Mouse (Mus musculus) MEL (cell line): Measurements from ENCODE around the gene Cadps2. TPM values are rescaled to one million over a fixed set of nuclear protein-coding genes. Genes with fewer than 3 reads are reported as not detected.

ENCODE experiments used
- DNase-seq: peaks from one replicate; pipeline ENCODE4 v3.0.0; 2011; ENCODE audit warnings: low read depth, low spot score
- H3K27ac ChIP-seq: 2 replicates; pipeline ENCODE4 v1.5.1; 2012; ENCODE audit warnings: low read depth, mild to moderate bottlenecking, control low read depth, low read length, moderate library complexity; ENCODE audit not compliant: control insufficient read depth
- H3K27me3 ChIP-seq, 2 experiments: fragments of 150-350 bp in 1 of 2; sonication (generic) in 1 of 2; 2 replicates each; pipeline ENCODE4 v1.6.1; 2012; ENCODE audit warnings: low read length in 2 of 2, mild to moderate bottlenecking in 2 of 2, improper control_type of control experiment in 1 of 2, moderate library complexity in 1 of 2; ENCODE audit not compliant: insufficient read depth in 2 of 2, control insufficient read depth in 1 of 2
- H3K36me3 ChIP-seq, 2 experiments: 2 replicates each; pipeline ENCODE4 v1.6.1; 2012 to 2014; ENCODE audit warnings: low read length in 2 of 2, improper control_type of control experiment in 1 of 2, inconsistent platforms in 1 of 2, mild to moderate bottlenecking in 1 of 2; ENCODE audit not compliant: insufficient read depth in 2 of 2, control insufficient read depth in 1 of 2
- H3K4me1 ChIP-seq, 2 experiments: fragments of 150-350 bp in 1 of 2; sonication (generic) in 1 of 2; 2 replicates each; pipeline ENCODE4 v1.6.1; 2012; ENCODE audit warnings: low read length in 2 of 2, improper control_type of control experiment in 1 of 2, mild to moderate bottlenecking in 1 of 2; ENCODE audit not compliant: insufficient read depth in 2 of 2, control insufficient read depth in 1 of 2
- H3K4me3 ChIP-seq, 2 experiments: fragments of 150-350 bp in 1 of 2; sonication (generic) in 1 of 2; 2 replicates each; pipeline ENCODE4 v1.5.1; 2012; ENCODE audit warnings: low read depth in 2 of 2, low read length in 2 of 2, mild to moderate bottlenecking in 2 of 2, moderate library complexity in 2 of 2, control low read depth in 1 of 2, improper control_type of control experiment in 1 of 2; ENCODE audit not compliant: control insufficient read depth in 1 of 2, insufficient read depth in 1 of 2
- H3K79me2 ChIP-seq: 2 replicates; pipeline ENCODE4 v1.6.1; 2012; ENCODE audit warnings: mild to moderate bottlenecking, low read length, moderate library complexity; ENCODE audit not compliant: control insufficient read depth, poor library complexity, insufficient read depth
- H3K9ac ChIP-seq: 2 replicates; pipeline ENCODE4 v1.6.1; 2012; ENCODE audit warnings: low read depth, mild to moderate bottlenecking, control low read depth, low read length, moderate library complexity; ENCODE audit not compliant: control insufficient read depth, poor library complexity, severe bottlenecking
- H3K9me3 ChIP-seq: fragments of 150-350 bp; sonication (generic); replicated peaks from 2 replicates; pipeline ENCODE4 v1.6.1; 2012; ENCODE audit warnings: mild to moderate bottlenecking, low read length, improper control_type of control experiment, moderate library complexity; ENCODE audit not compliant: insufficient read depth
- BHLHE40 ChIP-seq: IDR thresholded peaks from 2 replicates; pipeline ENCODE4 v1.6.1; 2012; ENCODE audit warnings: low read depth, mild to moderate bottlenecking, inconsistent platforms, low read length, improper control_type of control experiment, borderline replicate concordance
- CHD1 ChIP-seq: IDR thresholded peaks from 2 replicates; pipeline ENCODE4 v1.6.1; 2012; ENCODE audit warnings: low read depth, mild to moderate bottlenecking, inconsistent platforms, low read length, improper control_type of control experiment
- CTCF ChIP-seq, 3 experiments: IDR thresholded peaks in 2 of 3; conservative IDR thresholded peaks in 1 of 3; 2 replicates each; pipeline ENCODE4 v1.5.1; 2011 to 2012; ENCODE audit warnings: low read length in 3 of 3, low read depth in 2 of 3, mild to moderate bottlenecking in 2 of 3, improper control_type of control experiment in 1 of 3, inconsistent platforms in 1 of 3, mixed read lengths in 1 of 3, moderate library complexity in 1 of 3; ENCODE audit not compliant: control insufficient read depth in 1 of 3, insufficient read depth in 1 of 3, poor library complexity in 1 of 3, severe bottlenecking in 1 of 3
- E2F4 ChIP-seq: IDR thresholded peaks from 2 replicates; pipeline ENCODE4 v1.6.1; 2011; ENCODE audit warnings: low read depth, low read length, improper control_type of control experiment, borderline replicate concordance
- ELF1 ChIP-seq: IDR thresholded peaks from 2 replicates; pipeline ENCODE4 v1.6.1; 2014; ENCODE audit warnings: low read depth, mild to moderate bottlenecking, inconsistent platforms, low read length, improper control_type of control experiment, moderate library complexity
- EP300 ChIP-seq, 2 experiments: IDR thresholded peaks; 2 replicates each; pipeline ENCODE4 v1.6.1; 2011; ENCODE audit warnings: improper control_type of control experiment in 2 of 2, low read length in 2 of 2, low read depth in 1 of 2, mild to moderate bottlenecking in 1 of 2
- GABPA ChIP-seq: IDR thresholded peaks from 2 replicates; pipeline ENCODE4 v1.6.1; 2012; ENCODE audit warnings: low read depth, mild to moderate bottlenecking, inconsistent platforms, low read length, improper control_type of control experiment, moderate library complexity
- GATA1 ChIP-seq: IDR thresholded peaks from 2 replicates; pipeline ENCODE4 v1.6.1; 2011; ENCODE audit warnings: low read depth, low read length, improper control_type of control experiment
- JUND ChIP-seq: IDR thresholded peaks from 2 replicates; pipeline ENCODE4 v1.6.1; 2011; ENCODE audit warnings: low read depth, mild to moderate bottlenecking, improper control_type of control experiment, low read length
- MAX ChIP-seq: IDR thresholded peaks from 2 replicates; pipeline ENCODE4 v1.6.1; 2011; ENCODE audit warnings: low read length, improper control_type of control experiment
- MXI1 ChIP-seq: IDR thresholded peaks from 2 replicates; pipeline ENCODE4 v1.6.1; 2011; ENCODE audit warnings: mild to moderate bottlenecking, low read depth, low read length, improper control_type of control experiment
- MYB ChIP-seq: IDR thresholded peaks from 2 replicates; pipeline ENCODE4 v1.6.1; 2011; ENCODE audit warnings: mild to moderate bottlenecking, low read depth, low read length, improper control_type of control experiment
- POLR2A ChIP-seq, 2 experiments: IDR thresholded peaks; 2 replicates each; pipeline ENCODE4 v1.6.1; 2011 to 2012; ENCODE audit warnings: low read length in 2 of 2, mild to moderate bottlenecking in 2 of 2, control low read depth in 1 of 2, improper control_type of control experiment in 1 of 2, low read depth in 1 of 2, moderate library complexity in 1 of 2; ENCODE audit not compliant: control insufficient read depth in 1 of 2, insufficient read depth in 1 of 2, poor library complexity in 1 of 2
- SIN3A ChIP-seq: IDR thresholded peaks from 2 replicates; pipeline ENCODE4 v1.6.1; 2012; ENCODE audit warnings: low read length, improper control_type of control experiment, inconsistent platforms
- SMC3 ChIP-seq: IDR thresholded peaks from 2 replicates; pipeline ENCODE4 v1.6.1; 2011; ENCODE audit warnings: low read depth, low read length, improper control_type of control experiment
- TAL1 ChIP-seq: IDR thresholded peaks from 2 replicates; pipeline ENCODE4 v1.6.1; 2012; ENCODE audit warnings: mild to moderate bottlenecking, inconsistent platforms, low read length, moderate library complexity, mixed read lengths
- TBP ChIP-seq: IDR thresholded peaks from 2 replicates; pipeline ENCODE4 v1.8.0; 2011; ENCODE audit warnings: low read depth, low read length, improper control_type of control experiment
- TCF12 ChIP-seq: IDR thresholded peaks from 2 replicates; pipeline ENCODE4 v1.6.1; 2014; ENCODE audit warnings: low read depth, mild to moderate bottlenecking, inconsistent platforms, low read length, improper control_type of control experiment, moderate library complexity
- UBTF ChIP-seq: IDR thresholded peaks from 2 replicates; pipeline ENCODE4 v1.6.1; 2012; ENCODE audit warnings: low read depth, mild to moderate bottlenecking, inconsistent platforms, low read length, improper control_type of control experiment, moderate library complexity, borderline replicate concordance; ENCODE audit not compliant: insufficient read depth
- USF1 ChIP-seq: IDR thresholded peaks from 2 replicates; pipeline ENCODE4 v1.6.1; 2014; ENCODE audit warnings: low read depth, mild to moderate bottlenecking, inconsistent platforms, low read length, improper control_type of control experiment, moderate library complexity
- ZC3H11A ChIP-seq: IDR thresholded peaks from 2 replicates; pipeline ENCODE4 v1.6.1; 2012; ENCODE audit warnings: low read depth, mild to moderate bottlenecking, inconsistent platforms, low read length, improper control_type of control experiment
- polyA plus RNA-seq, 2 experiments: library from polyadenylated mRNA; stranded (reverse) in 1 of 2; unstranded in 1 of 2; fragments of >175 nt in 1 of 2; fragments of >200 nt in 1 of 2; gene quantifications; 2 replicates each; pipeline versions ENCODE4 v1.2.1 to v1.2.4; 2012; ENCODE audit warnings: low replicate concordance in 2 of 2, low read depth in 1 of 2; ENCODE audit not compliant: insufficient read length in 2 of 2, insufficient read depth in 1 of 2, missing spikeins in 1 of 2
- total RNA-seq: library from RNA; depleted of rRNA; stranded (reverse); fragments of 300-350 nt; gene quantifications from 2 replicates; pipeline ENCODE4 v1.2.3, GENCODE M21; 2012

The Cadps2 gene
- total and polyA plus RNA-seq, 3 experiments: not detected

GRCm38 (mm10) chr6:23294685-23295084, 544.5 kb downstream of the Cadps2 start:
- no peak overlapping the region for H3K4me3 ChIP-seq
- no peak overlapping the region for H3K27ac ChIP-seq
- no peak overlapping the region for H3K9ac ChIP-seq
- H3K9me3 ChIP-seq: no peaks in the 10 kb centered on the region
- no peaks in the 10 kb centered on the region for H3K36me3 ChIP-seq
- DNase-seq: no peak
- no peak for TF ChIP-seq POLR2A (IDR thresholded peaks at IDR 0.05; ENCODE audit: control insufficient read depth in 1 of 2, insufficient read depth in 1 of 2, low read depth in 1 of 2, low read length in 2 of 2, poor library complexity in 1 of 2)
- no peak for TF ChIP-seq TCF12
- no peak for TF ChIP-seq SIN3A
- TF ChIP-seq GATA1: no peak
- no peak for TF ChIP-seq TBP
- TF ChIP-seq CHD1: no peak
- no peak for TF ChIP-seq EP300 (IDR thresholded peaks at IDR 0.05; ENCODE audit: low read depth in 1 of 2, low read length in 2 of 2)
- TF ChIP-seq USF1: no peak
- no peak for TF ChIP-seq MXI1
- TF ChIP-seq MAX: no peak
- TF ChIP-seq ZC3H11A: no peak
- no peak for TF ChIP-seq BHLHE40
- no peak for TF ChIP-seq SMC3
- no peak for TF ChIP-seq TAL1
- no peak for TF ChIP-seq GABPA
- TF ChIP-seq UBTF: no peak
- TF ChIP-seq, all 39 proteins: peak for 0
- H3K4me1 ChIP-seq: no peaks in the 10 kb centered on the region
- H3K27me3 ChIP-seq: no peaks in the 10 kb centered on the region
- H3K79me2 ChIP-seq: no peaks in the 10 kb centered on the region

- DNase-seq: no peak
- Histone ChIP-seq H3K9me3 (no peaks in the 10 kb centered on the region), H3K4me1 (no peaks in the 10 kb centered on the region), H3K36me3 (no peaks in the 10 kb centered on the region), H3K27ac (no peak overlapping the region), H3K79me2 (no peaks in the 10 kb centered on the region)
- no peak for TF ChIP-seq ZC3H11A
- no peak for TF ChIP-seq CTCF (IDR thresholded peaks at IDR 0.05 in 2 of 3, conservative IDR thresholded peaks at IDR 0.05 in 1 of 3; ENCODE audit: control insufficient read depth in 1 of 3, insufficient read depth in 1 of 3, low read depth in 2 of 3, low read length in 3 of 3, poor library complexity in 1 of 3, severe bottlenecking in 1 of 3)
- TF ChIP-seq UBTF: no peak
- TF ChIP-seq E2F4: no peak
- no peak for TF ChIP-seq ELF1
- TF ChIP-seq POLR2A (IDR thresholded peaks at IDR 0.05; ENCODE audit: control insufficient read depth in 1 of 2, insufficient read depth in 1 of 2, low read depth in 1 of 2, low read length in 2 of 2, poor library complexity in 1 of 2): no peak
- no peak for TF ChIP-seq MYB
- no peak for TF ChIP-seq SMC3
- no peak for TF ChIP-seq JUND
- TF ChIP-seq EP300 (IDR thresholded peaks at IDR 0.05; ENCODE audit: low read depth in 1 of 2, low read length in 2 of 2): no peak
- TF ChIP-seq GABPA: no peak
- TF ChIP-seq, all 39 proteins: peak for 0
- Histone ChIP-seq H3K9ac (no peak overlapping the region), H3K4me3 (no peak overlapping the region), H3K27me3 (no peaks in the 10 kb centered on the region)
Observed at GRCm38 (mm10) chr6:23288752-23289151, 550.5 kb downstream of the Cadps2 start.
